Mouse (Mus musculus) brain, embryonic 14.5 days (tissue): ENCODE data around the gene Rab20. TPM values are rescaled to one million over a fixed set of nuclear protein-coding genes. Genes with fewer than 3 reads are reported as not detected.

Source experiments
- DNase-seq: peaks from one replicate; pipeline ENCODE4 v3.0.0-alpha.2; 2011; ENCODE audit warnings: low read depth
- CTCF ChIP-seq: fragments of 200-500 bp; IDR thresholded peaks from 2 replicates; pipeline ENCODE4 v1.5.1; 2012; ENCODE audit warnings: inconsistent platforms, mild to moderate bottlenecking, moderate library complexity, borderline replicate concordance; ENCODE audit not compliant: insufficient read depth, insufficient read length; ENCODE audit errors: extremely low read depth
- POLR2A ChIP-seq: fragments of 200-500 bp; IDR thresholded peaks from 2 replicates; pipeline ENCODE4 v1.6.1; 2012; ENCODE audit warnings: mild to moderate bottlenecking, inconsistent platforms, borderline replicate concordance; ENCODE audit not compliant: poor library complexity, insufficient read depth, insufficient read length, severe bottlenecking; ENCODE audit errors: extremely low read depth
- polyA plus RNA-seq: library from polyadenylated mRNA; depleted of rRNA; stranded (reverse); fragments of >200 nt; gene quantifications from 2 replicates; pipeline ENCODE4 v1.2.3, GENCODE M21; 2012

The Rab20 gene
- polyA plus RNA-seq, 1 experiment: 0.85 TPM

DNA sequence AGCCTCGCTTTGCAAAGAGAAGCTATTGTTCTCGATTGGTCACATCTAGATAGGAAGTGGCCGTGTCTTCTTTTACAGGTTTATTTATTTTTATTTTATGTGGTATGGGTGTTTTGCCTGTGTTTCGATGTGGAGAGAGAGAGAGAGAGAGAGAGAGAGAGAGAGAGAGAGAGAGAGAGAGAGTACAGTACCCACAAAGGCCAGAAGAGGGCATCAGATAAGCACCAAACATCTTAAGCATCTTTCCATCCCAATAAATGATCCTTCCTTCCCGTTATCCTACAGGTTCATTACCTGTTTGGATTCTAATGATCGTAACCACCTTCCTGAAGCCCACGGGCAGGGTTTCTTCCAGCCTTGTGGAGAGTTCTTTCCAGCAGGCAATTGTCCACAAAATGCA is 55.4 kb downstream of the Rab20 start:
- peak; percentile 41 for DNase-seq
- no peak for TF ChIP-seq POLR2A
- TF ChIP-seq CTCF: peak; percentile 28; the same call in 1 of the 2 replicates

- TF ChIP-seq CTCF (no peak), POLR2A (no peak)
- DNase-seq: no peak
Observed at GRCm38 (mm10) chr8:11421968-11422367, 56.5 kb downstream of the Rab20 start.

DNA sequence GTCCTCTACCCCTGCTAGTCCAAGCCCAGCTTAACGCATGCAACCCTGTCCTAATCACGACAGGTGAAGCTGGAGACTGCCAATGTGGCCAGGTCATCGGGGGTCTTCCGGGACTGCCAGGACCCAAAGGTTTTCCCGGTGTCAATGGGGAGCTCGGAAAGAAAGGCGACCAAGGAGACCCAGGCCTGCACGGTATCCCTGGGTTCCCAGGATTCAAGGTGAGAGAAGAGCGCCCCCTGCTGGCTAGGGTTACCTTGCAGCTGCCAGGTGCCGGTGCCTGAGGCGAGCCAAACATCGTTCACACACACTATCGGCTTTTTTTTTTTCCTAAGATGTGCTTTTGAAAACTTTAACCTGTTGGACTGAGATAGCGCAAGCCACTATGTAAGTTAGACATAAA is 57.4 kb downstream of the Rab20 start:
- TF ChIP-seq CTCF: peak; percentile 61
- no peak for TF ChIP-seq POLR2A
- DNase-seq: peak; percentile 34

DNA sequence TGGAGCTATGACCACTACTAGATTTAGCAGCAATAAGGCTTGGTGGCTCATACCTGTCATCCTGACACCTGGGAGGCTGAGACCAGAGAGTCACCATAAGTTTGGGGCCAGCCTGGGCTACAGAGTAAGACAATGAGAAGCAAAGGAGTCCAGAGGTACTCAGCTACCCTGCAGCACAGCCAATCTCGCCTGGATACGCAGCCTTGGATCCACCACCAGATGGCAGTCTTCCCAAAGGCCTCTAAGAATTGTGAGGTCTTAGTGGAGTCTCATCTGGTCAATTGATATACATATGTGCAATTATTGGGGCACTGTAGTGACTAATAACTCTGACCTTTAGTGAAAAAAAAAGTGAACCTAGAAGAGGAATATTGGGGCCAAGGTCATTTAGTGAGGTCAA is 58.9 kb downstream of the Rab20 start:
- peak; percentile 83 for DNase-seq
- TF ChIP-seq CTCF (peak; percentile 86), POLR2A (no peak)

DNA sequence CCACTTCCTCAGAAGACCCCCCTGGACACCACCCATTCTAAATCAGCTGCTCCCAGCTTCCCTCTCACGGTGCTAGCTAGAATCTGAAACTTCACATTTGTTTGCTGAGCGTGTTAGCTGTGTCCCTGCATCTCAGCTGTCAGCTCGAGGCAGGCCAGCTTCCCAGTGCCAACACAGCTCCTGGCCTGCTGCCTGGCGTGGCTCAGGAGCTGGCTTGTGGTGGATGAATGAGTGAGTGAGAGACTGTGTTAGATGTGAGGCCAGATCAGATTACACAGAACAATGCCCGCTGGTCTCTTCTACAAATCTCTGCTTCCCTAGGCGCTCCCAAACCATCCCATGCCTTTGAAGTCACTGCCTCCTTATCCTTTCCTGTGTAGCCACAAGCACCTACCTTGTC is 59.3 kb downstream of the Rab20 start:
- TF ChIP-seq POLR2A: no peak
- peak; percentile 95 for DNase-seq

GRCm38 (mm10) chr8:11417762-11418161 is 60.7 kb downstream of the Rab20 start:
- TF ChIP-seq CTCF: no peak
- TF ChIP-seq POLR2A: no peak
- peak; percentile 64 for DNase-seq

- TF ChIP-seq POLR2A (no peak), CTCF (peak; percentile 29; the same call in 1 of the 2 replicates)
- peak; percentile 64 for DNase-seq
Observed at GRCm38 (mm10) chr8:11415089-11415488, 63.4 kb downstream of the Rab20 start.

- DNase-seq: peak; percentile 76
- TF ChIP-seq POLR2A: no peak
- TF ChIP-seq CTCF: no peak
Observed at GRCm38 (mm10) chr8:11414304-11414703, 64.2 kb downstream of the Rab20 start.

GRCm38 (mm10) chr8:11412450-11412849 is 66.1 kb downstream of the Rab20 start:
- peak; percentile 23 for DNase-seq
- TF ChIP-seq POLR2A: no peak
- TF ChIP-seq CTCF: no peak

GRCm38 (mm10) chr8:11411504-11412124 is 66.9 kb downstream of the Rab20 start:
- TF ChIP-seq POLR2A: no peak
- peak; percentile 38 for DNase-seq

DNA sequence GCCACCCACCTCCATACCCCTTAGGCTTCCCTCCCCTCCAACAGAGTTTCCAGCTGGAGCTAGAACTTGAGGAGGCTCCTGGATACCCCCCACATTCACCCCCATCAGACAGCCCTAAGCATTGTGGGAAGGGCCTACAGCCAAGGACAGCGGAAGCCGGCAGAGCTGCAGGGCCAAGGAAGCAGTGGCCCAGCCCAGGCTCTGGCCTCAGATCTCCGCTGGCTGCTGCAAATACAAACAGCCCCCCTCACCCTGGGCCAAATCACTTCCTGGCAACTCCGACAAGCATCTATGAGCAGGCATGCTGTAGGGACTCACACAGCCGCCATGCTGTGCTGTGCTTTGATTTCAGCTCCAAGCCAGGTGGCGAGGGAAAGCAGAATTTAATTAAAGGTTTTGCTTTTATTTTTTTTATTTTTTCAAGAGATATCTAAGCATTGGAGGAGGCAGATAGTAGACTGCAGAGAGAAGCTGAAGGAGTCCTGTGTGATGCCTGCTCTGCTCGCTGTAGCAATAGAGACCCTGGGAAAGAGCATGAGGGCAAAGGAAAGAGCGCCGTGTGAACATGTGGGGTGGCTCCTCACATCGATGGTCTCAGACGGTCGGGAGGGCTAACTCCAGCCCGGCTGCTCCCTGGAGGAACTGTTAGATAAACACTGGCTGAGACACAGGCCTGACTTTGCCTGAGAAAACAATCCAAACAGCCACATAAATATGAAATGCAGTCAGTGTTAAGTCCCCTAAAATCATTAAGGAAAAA is 72.6 kb downstream of the Rab20 start:
- peak; percentile 89 for DNase-seq
- TF ChIP-seq CTCF (peak; percentile 11; the same call in 1 of the 2 replicates), POLR2A (no peak)

GRCm38 (mm10) chr8:11404614-11405013 is 73.9 kb downstream of the Rab20 start:
- no peak for TF ChIP-seq CTCF
- no peak for TF ChIP-seq POLR2A
- peak; percentile 14 for DNase-seq
